Mouse (Mus musculus) c-Kit-negative CD71-positive TER-119-positive erythroid progenitor cells, embryonic 14.5 days (primary cell): ENCODE data around the gene Edn2.

Experiments
- DNase-seq: peaks from one replicate; pipeline ENCODE4 v3.0.0-alpha.2; 2013; ENCODE audit warnings: low read depth, low spot score

Edn2 gene

GRCm38 (mm10) chr4:120161166-120161949, at the start of gene Edn2:
TSS of gene Edn2 (plus strand) at chr4:120161206.
- no peak for DNase-seq

GRCm38 (mm10) chr4:120115516-120115915, 45.5 kb upstream of the Edn2 start:
- DNase-seq, result no peak

DNA sequence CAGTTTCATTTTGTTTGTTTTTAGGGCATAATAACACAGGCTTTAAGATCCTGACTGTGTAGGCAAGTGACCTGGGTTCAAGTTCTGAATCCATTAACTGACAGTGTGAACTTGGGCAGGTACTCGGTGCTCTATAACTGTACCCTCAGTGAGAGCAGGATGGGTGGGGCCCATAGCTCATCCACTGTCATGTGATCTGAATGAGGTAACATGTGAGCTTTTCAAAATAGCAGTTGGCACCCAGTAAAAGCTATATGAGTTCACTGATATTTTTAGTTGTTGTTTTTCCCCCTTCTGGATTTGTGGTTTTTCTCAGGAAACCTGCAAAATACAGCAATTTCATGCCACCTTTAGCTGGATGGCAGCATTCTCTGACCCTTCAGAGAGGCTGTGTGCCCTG, 44.7 kb upstream of the Edn2 start:
- DNase-seq, result no peak

DNA sequence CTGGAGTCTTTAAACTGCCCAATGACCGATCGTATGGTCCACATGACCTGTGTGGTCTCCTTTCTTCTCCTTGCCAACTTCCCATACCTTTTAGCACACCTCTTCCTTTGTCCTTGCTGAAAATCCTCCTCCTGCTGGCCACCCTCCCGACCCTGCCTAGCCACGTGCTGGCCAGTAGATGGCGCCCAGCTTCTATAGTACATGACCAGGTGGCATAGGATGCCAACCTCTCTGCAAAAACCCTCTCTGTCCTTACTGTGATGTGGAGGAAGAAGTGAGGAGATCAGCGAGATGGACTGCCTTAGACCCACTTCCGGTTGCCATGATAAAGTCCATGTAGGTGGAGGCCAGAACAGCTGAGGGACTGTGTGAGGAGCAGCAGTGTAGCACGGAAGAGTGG, 40.7 kb upstream of the Edn2 start:
- no peak for DNase-seq

GRCm38 (mm10) chr4:120124656-120125055, 36.4 kb upstream of the Edn2 start:
- no peak for DNase-seq

DNA sequence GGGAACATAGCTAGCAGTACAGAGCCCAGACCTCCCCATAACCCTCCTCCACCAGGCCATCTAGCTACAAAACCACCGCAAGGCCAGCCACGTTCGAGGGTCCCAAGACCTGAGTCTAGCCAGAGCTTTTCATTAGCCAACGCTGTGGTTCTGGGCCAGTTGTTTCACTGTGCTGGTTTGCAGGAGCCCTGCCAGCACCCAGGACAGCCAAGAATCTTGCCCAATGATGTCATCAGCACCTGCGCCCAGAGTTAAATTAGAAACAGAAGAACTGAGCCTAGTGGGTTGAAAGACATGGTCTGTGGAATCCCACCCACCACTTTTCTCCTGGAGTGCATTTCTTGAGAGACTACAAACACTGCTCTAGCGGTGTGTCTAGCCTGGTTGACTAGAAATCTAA, 35.0 kb upstream of the Edn2 start:
- no peak for DNase-seq

GRCm38 (mm10) chr4:120127333-120127732, 33.7 kb upstream of the Edn2 start:
- no peak for DNase-seq

GRCm38 (mm10) chr4:120128033-120128432, 33.0 kb upstream of the Edn2 start:
- DNase-seq, result no peak

- DNase-seq, result no peak
Measured at GRCm38 (mm10) chr4:120129233-120129885, 31.6 kb upstream of the Edn2 start.

- DNase-seq, result no peak
Measured at GRCm38 (mm10) chr4:120130926-120131325, 30.1 kb upstream of the Edn2 start.

- DNase-seq, result no peak
Measured at GRCm38 (mm10) chr4:120131441-120132220, 29.4 kb upstream of the Edn2 start.

- DNase-seq, result no peak
Measured at GRCm38 (mm10) chr4:120134223-120134622, 26.8 kb upstream of the Edn2 start.

DNA sequence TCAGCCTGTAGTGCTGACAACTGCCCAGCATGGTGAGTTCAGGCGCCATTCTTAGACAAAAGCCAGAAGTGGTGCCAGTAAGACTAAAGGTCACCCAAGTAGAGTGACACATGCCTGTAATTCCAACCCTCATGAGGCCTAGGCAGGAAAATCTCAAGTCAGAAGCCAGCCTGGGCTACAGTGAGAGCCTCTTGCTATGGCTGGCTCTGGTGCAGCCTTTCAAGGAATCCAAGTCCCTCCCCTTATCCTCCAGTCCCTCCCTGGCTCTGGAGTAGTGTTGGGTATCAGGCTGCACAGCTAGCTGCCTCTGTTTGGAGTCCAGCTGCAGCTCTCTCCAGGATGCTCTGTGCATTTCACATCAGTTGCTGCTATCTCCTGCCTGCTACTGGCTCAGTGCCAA, 19.2 kb upstream of the Edn2 start:
- DNase-seq, result no peak

- no peak for DNase-seq
Measured at GRCm38 (mm10) chr4:120142905-120143304, 18.1 kb upstream of the Edn2 start.

DNA sequence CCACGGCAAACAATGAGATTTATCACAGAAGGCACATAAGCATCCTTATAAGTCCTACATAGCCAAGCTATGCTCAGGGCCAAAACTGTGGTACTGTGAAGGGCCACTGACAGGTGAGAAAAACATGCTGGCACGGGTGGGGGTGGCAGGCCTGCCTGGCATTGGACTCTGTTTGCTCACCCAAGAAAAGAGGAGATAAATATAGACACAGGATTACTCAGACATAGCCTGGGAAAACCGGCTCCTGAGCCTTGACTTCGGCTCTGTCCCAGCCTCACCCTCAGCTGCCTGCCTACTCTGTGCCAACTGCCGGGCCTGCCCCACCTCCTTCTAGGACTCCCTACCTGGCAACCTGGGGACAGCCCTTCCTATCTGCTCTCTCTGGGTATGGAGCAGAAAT, 16.7 kb upstream of the Edn2 start:
- DNase-seq, result no peak

- DNase-seq, result no peak
Measured at GRCm38 (mm10) chr4:120145931-120146330, 15.1 kb upstream of the Edn2 start.

GRCm38 (mm10) chr4:120148291-120149141, 12.5 kb upstream of the Edn2 start:
- no peak for DNase-seq

GRCm38 (mm10) chr4:120149142-120149524, 11.9 kb upstream of the Edn2 start:
- no peak for DNase-seq

- DNase-seq, result no peak
Measured at GRCm38 (mm10) chr4:120150345-120150920, 10.6 kb upstream of the Edn2 start.

- DNase-seq, result no peak
Measured at GRCm38 (mm10) chr4:120151906-120152305, 9.1 kb upstream of the Edn2 start.

- no peak for DNase-seq
Measured at GRCm38 (mm10) chr4:120152648-120153047, 8.4 kb upstream of the Edn2 start.
